Mouse (Mus musculus): ENCODE measurements around the gene Stub1.
A peak's percentile ranks its signal among the peaks of the same experiment; 100 is the strongest.

Stub1 gene

DNA sequence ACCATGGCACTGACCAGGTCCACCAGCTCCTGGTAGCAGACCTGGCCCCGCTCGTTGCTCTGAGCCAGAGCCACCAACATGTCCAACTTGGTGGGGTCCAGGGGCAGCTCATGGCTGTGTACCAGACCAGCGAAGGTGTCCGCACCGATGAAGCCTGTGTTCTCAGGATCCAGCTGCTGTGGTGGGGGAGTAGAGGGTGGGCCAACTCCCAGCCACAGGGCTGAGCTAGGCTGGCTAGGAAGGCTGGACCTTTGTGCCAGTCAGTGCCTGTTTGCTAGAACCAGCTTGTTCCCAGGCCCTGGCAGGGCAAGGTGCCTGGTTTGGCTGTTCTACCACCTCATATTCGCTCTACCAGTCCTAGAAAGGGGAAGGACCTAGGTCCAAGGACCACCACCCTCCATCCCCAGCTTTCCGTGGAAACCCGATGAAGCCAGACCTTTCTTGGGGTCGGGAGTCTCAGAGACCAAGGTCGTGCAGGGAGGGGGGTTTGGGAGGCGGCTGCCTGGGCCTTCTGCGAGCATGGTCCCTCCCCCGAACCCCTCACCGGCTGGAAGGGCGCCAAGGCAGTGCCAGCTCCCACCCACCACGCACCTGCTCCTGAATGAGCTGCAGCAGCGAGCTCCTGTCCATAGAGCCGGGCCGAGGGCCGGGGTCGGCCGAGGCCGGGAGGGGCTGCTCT is 3.3 kb upstream of the Stub1 start:
- peak; percentile 64 for DNase-seq

DNA sequence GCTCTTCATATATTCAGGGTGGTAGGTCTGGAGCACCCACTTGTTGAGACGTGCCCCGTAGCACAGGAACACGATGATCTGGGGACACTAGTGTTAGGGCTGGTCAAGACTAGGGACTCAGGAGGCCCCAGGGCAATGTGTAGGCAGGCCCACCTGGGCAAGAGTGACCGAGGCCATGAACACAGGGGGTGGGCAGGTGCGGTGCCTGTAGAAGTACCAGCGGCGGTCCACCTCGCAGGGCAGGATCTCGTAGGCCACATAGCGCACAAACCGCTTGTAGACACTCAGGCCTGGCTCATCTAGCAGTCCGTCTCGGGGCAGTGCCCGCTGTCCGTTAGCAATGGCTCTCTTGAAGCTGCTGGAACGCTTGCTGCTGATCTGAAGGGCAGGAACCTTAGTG is 2.6 kb upstream of the Stub1 start:
- DNase-seq, result peak; percentile 43

DNA sequence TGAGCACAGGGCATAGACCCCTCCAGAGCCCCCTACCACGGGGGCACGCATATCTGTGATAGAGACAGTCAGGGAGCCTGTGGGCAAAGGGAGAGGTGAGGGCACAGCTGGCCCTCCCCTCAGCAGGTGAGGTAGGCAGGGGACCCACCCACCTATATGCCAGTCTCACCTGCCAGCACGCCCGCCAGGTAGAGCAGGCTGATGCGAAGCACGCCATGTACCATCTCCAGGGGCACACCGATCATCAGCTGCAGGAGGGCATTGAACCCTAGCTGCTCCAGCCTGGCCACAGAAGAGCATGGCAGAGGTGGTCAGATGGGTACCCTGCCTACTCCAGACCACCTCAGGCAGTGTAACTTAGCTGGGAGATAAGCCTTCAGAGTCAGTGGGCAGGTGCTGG is 2.1 kb upstream of the Stub1 start:
- DNase-seq, result no peak

DNA sequence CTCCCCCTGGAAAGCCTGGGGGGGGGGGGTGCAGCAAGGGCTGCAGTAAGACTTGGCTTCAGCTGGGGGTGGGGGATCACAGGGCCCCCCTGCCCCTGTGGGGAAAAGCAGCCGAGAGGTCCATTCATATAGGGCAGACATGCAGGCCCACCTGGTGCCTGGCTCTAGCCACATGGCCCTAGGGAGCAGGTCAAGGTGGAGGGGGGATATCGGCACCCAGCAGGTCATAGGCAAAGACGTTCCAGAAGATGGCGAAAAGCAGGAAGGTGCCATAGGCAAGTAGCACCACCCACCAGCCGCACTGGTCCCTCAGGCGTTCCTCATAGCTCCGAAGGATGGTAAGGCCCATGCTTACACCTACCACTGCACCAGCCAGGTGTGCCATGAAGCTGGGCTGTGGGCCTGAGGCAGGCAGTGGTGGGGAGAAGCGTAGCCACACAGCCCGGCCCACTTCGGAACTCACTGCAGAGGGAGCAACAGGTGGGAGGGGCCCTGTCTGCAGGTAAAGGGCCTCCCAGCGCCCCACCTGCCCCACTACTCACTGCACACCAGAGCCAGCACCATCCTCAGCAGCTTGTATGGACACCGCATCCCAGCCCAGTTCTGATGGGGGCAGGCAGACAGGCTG is 1.5 kb upstream of the Stub1 start:
- peak; percentile 42 for DNase-seq

DNA sequence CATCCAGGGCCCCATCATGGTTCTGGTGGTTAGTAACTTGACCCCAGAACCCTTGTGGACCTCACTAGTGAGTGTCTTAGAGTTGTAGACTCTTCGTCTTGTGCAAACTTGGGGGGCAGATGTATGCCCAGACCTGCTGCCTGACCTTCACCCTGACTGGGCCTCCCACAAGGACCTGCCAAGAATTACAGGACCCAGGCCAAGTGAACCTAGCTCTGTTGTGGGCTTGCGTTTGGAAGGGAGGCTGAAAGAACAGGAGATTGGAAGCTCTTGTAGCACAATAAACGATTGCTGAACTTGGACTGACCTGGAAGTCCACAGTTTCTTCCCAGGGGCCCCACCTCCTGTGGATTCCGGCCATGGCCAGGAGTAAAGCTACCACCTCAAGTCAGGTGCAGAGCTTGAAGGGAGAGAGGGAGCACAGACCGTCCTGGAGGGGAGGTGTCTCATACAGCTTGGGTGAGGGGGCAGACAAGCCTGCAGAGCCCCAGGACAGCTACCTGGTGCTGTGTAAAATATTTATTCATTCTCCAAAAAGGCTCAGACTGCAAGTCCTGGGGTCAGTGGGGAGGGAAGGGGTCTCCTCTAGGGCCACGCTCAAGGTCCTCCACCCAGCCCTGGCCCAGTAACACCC is 874 bp upstream of the Stub1 start:
- peak; percentile 91 for DNase-seq

DNA sequence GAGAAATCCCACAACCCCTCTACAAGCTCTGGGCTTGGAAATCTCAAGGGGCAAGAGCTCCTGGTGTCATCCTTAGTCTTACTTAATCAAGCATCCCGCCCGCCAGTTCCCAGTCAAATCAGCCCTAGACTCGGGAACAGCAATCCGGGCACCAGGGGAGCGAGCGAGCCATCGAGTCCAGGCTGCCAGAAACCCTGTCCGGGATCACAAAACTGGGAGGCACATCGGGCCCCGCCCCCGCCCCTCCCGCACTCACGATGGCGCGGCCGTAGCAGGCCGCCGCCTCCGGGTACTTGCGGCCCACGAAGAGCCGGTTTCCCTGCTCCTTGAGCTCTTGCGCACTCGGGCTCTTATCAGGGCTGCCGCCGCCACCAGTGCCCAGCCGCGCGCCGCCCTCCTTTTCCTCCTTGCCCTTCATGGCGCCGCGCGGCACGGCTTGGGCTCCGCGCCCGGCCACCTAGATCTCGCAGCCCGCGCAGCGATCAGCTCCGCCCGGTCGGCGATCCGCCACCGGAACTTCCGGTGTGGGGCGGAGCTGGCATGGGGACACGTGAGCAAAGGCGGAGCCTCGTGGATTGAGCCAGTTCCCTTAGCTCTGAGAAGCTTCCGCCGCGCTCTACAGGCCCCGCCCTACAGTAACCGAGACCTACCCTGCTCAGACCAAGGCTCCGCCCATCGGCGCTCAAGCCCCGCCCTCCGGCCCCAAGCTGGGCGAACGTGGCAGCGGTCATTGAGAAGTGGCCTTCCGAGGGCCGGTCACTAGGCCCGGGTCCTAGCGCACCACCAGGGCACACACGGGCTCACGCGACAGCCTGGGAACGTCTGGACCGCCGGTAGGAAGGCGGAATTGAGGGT is 541 bp downstream of the Stub1 start:
- peak; percentile 100 for DNase-seq

DNA sequence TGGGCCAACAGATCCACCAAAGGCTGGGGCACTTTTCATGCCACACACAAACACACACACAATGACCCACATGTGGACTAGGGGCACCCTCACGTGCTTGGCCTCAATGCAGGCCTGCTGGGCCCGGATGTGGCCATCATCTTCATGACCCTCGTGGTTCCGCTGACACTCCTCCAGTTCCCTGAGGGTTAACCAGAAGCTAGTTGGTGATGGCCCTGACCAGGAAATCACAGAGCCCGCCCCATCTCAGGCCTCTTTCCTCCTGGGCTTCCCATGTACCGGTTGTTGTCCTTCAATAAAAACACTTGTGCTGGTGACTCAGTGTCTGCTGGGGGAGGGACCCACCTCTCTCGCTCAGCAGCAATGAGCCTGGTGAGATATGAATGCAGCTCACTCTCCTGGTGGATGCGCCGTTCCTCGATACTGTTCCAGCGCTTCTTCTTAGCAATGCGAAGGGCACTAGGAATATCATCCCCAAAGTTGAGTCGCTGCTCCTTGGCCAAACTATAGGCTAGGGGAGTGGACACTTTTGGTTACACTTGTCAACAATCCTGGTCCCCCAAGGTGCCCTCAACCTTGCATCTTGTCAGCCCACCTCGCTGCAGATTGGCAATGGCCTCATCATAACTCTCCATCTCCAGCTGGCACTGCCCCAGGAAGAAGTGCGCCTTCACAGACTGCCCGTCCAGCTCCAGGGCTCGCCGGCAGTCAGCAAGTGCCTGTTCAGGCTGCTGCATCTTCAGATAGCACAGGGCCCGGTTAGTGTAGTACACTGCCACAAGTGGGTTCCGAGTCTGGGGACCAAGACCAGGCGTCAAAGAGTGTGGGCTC is 1.5 kb downstream of the Stub1 start:
- peak; percentile 54 for DNase-seq

DNA sequence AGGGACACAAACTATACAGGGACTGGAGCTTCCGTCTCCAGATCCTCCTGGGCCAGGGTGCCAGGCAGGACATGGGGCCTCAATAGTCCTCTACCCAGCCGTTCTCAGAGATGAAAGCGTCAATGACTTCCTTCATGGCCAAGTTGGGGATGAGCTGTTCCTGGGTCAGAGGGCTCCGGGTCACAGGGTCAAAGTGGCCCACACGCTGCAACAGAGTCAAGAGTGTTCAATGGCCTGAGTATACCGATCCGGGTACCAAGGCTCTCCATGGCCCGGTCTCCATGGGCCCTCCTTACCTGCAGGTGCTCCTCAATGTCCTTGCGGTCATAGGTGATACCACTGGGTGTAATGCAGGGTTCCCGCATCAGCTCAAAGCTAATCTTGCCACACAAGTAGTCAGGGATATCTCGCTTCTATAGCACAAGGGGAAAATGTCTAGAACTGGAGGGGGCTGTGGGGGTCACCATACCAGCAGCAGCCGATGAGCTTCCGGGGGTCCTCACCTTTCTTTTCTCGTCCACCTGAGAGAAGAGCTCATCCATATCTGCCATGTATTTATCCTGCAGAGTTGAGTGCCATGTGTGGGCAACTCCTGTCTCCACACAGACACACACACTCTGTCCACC is 2.3 kb downstream of the Stub1 start:
- no peak for DNase-seq

DNA sequence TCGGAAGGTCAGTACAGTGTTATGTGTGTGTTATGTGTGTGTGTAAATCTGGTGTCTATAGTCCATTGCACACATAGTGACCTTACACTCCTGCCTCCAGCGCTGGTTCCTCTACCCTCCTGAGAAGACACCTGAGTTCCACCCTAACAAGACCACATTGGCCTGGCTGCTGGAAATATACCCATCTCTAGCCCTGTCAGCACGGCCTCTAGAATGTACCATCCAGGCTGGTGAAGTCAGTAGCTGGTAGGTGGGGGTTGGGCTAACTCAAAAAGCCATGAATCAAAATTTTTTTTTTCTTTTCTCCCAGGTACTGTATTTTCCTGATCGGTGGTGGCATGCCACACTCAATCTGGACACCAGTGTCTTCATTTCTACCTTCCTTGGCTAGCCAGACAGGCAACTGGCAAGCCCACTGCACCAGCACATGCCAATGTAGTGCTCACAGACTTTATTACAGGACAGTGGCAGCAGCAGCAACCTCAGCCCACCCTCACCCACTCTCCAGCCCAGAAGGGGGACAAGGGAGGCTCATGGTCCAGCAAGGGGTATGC is 2.9 kb downstream of the Stub1 start:
- DNase-seq, result no peak

DNA sequence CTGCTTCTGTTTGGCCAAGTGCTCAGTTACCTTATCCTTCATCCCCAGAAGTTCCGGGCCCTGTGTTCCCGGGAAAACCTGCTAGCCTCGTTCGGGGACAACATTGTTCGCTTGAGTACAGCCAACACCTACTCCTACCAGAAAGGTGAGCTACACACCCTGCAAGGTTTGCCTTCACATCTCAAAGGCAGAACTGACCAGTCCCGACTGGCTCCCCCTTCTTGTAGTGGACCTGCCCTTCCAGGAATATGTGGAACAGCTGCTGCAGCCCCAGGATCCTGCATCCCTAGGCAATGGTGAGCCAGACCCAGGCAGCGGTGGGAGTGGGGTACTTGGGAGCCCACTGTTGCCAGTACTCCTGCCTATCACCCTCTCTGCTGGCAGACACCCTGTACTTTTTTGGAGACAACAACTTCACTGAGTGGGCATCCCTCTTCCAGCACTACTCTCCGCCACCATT is 3.6 kb downstream of the Stub1 start:
- no peak for DNase-seq

DNA sequence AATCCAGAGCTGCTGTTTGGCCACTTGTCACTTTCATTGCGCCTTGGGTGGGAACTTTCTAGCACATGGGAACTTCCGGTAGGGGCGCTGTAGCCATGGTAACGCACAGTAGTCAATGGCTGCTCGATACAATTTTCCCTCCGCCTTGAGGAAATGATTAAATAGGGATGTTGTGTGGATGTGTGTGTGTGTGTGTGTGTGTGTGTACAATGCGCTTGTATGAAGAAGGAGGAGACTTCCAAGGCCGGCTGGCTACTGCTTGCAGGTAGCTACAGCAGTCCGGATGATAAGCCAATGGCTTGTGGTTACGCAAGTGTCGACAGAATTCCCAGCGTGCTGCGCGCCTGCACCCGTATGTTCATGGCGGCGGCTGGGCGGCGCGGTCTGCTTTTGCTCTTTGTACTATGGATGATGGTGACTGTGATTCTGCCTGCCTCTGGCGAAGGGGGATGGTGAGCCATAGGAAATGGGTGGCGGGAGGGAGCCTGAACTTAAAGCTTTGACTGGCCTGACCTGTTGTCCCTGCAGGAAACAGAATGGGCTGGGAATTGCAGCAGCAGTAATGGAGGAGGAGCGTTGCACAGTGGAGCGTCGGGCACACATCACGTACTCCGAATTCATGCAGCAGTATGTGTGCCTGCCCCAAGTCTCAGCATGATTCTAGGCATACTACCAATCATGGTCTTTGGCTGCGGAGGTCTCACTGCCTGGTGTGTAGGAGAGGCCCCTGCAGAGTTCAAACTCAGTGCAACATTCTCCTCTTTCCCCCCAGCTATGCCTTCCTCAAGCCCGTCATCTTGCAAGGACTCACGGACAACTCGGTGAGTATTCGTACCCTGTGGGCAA is 4.3 kb downstream of the Stub1 start, which contains the start of gene Jmjd8:
Jmjd8 (plus strand) TSS at position 156 of the 846 bp plus-strand sequence.
- DNase-seq, result peak; percentile 86

DNA sequence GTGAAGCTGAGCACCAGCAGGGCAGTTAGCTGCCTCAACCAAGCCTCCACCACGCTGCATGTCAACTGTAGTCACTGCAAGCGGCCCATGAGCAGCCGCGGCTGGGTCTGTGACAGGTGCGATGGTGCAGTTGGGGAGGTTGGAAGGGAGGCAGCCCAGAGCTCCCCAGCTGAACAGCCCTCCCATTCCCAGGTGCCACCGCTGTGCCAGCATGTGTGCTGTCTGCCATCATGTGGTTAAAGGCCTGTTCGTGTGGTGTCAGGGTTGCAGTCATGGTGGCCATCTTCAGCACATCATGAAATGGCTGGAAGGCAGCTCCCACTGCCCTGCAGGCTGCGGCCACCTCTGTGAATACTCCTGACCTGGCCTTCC is 5.0 kb downstream of the Stub1 start:
- no peak for DNase-seq

DNA sequence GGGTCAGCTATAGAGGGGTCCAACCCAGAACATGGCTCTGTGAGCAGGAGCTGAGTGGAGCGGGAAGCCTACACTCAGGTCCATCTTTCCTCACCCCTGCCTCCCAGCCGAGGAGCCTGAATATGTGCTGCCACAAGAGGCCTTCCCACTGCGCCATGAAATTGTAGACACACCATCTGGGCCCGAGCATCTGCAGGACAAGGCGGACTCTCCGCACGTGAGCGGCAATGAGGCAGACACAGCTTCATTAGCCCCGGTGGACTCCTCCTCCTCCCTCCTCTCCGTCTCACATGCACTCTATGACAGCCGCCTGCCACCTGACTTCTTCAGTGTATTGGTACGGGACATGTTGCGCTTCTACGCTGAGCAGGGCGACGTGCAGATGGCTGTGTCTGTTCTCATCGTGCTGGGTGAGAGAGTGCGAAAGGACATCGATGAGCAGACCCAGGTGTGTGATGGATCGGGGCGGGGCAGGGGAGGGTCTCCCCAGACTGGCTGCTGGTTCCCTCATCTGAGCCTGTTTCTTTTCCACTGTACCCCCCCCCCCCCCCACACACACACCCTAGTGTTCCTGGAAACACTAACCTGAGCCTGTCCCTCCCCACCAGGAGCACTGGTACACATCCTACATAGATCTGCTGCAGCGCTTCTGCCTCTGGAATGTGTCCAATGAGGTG is 5.5 kb downstream of the Stub1 start:
- no peak for DNase-seq

DNA sequence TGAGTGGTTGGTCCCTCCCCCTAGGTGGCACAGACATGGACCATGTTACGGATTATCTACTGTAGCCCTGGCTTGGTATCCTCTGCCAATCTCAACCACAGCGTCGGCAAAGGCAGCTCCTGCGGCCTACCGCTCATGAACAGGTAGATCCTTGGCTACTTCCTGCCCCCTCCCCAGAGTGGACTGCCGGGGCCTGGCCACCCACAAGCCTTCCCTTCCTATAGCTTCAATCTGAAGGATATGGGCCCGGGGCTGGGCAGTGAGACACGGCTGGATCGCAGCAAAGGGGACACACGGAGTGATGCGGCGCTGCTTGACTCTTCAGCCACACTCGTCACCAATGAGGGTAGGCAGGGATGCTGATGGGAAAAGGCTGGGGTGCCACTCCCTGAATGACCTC is 6.2 kb downstream of the Stub1 start:
- no peak for DNase-seq

DNA sequence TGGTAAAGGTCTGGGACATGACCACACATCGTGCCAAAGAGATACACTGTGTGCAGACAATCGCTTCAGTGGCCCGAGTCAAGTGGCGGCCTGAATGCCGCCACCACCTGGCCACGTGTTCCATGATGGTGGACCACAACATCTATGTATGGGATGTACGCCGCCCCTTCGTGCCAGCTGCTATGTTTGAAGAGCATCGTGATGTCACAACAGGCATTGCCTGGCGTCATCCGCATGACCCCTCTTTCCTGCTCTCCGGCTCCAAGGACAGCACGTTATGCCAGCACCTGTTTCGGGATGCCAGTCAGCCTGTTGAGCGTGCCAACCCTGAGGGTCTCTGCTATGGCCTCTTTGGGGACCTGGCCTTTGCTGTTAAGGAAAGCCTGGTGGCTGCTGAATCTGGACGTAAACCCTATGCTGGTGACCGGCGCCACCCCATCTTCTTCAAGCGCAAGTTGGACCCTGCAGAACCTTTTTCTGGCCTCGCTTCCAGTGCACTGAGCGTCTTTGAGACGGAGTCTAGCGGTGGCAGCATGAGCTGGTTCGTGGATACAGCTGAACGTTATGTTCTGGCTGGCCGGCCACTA is 7.1 kb downstream of the Stub1 start:
- no peak for DNase-seq

DNA sequence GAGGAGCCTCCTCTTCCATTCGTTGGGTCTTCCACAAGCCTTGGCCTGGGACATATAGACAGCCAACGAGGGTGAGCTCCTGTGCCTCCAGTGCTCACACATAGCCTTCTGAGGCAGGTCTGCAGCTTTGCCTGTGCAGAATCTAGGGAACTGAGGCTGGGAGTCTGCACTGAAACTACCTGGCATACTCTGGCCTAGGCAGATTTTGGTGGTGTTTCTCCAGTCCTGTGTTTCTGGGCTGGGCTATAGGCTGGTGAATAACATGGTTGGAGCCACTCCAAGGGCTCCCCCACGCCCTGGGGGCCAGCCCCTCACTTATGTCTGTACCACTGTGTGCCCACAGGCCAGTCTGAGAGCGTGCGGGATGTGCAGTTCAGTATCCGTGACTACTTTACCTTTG is 7.9 kb downstream of the Stub1 start:
- DNase-seq, result no peak

DNA sequence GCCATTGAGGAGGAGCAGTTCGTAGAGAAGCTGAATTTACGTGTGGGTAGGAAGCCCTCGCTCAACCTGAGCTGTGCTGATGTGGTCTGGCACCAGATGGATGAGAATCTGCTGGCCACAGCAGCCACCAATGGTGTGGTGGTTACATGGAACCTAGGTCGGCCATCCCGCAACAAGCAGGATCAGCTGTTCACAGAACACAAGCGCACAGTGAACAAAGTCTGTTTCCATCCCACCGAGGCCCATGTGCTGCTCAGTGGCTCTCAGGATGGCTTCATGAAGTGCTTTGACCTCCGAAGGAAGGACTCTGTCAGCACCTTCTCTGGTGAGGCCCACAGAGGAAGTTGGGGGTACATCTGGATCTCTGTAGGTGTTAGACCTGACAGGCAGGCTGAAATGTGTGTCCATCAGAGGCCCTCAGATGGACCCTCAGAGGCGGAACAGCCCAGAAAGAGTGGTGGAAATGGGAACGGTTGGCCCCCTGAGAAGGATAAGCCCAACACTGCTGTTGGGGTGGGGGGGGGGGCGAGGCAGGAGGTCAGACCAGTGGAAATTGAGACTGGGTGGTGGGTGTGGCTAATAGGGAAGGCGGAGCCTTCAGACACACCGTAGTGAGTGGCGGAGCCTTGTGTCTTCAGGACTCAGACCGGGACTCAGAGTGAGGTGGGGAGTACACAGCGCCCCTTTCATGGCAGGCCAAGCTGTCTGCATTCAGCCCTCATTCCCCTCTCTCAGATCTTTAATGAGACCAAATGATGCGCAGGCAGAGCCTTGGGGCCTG is 8.7 kb downstream of the Stub1 start:
- no peak for DNase-seq

DNA sequence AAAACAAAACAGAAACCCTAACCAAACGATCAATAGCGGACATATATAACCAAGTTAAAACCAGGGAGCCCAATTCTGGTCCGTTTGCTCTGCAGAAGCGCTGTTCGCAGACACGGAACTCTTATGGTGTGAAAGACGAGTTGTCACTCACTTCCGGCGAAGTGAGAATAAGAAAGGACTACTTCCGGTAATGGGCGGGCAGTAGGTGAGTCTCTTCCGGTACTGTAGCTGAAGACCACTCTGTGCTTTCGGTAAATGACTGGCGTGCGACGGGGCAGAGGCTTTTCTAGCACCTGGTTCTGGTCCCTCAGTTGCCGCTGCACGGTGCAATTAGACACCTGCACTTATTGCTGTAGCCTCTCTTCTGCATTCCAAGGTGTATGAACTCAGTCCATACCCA is 9.8 kb downstream of the Stub1 start, which contains the start of gene Wdr24:
Wdr24 (plus strand) TSS at position 176 of the 400 bp plus-strand sequence.
- peak; percentile 86 for DNase-seq

Measured in kidney, adult 9 months (tissue).